ENCODE assay signal across 8 mouse cellular contexts in the genomic region with DNA sequence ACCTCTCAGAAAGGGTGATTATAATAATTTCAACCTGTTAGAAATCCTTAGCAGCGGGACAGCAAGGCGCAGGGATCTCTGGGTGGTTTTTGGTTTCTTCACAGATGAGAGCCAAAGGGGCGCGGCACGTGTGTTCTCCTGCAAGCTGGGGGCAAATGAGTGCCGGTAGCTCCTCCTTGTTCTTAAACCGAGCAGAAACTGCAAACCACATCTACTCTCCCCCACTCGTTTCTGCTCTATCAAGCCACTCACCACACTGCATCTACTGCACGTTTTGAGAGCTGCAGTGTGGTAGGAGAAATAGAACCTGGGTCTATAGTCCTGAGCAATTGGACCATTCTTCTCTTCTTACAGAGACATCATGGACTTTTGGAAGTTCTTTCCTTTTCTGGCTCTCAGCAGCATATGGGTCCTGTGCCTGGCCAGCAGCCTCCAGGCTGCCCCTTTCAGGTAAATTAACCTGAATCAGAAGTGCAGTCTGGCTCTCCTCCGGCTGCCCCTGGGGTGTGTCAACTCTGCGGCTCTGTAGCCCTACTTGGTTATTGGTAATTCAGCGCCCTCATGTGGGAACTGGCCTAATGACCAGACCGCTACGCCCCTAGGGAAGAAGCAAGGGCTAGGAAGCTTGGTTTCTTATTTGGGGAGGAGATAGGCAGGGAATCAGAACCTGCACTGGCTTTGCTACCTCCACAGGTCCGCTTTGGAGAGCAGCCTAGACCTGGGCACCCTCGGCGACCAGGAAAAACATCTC. TPM values are rescaled to one million over a fixed set of nuclear protein-coding genes. Genes with fewer than 3 reads are reported as not detected.
DNase-seq lines count a peak whose midpoint lies in the region; ATAC-seq and TF ChIP-seq lines count a peak whose summit lies in the region.

No protein-coding gene starts in this region.

- peak overlapping the region; percentile 12 for H3K4me3 ChIP-seq in lung, embryonic 16.5 days (ENCODE audit: low read length)

- H3K4me1 ChIP-seq in lung, embryonic 16.5 days (replicated peaks; ENCODE audit: control insufficient read depth, insufficient read depth, low read length), result no peaks in the 10 kb centered on the region; the same call in 1 of the 2 replicates

- no peaks in the 10 kb centered on the region for H3K36me3 ChIP-seq in lung, embryonic 16.5 days (ENCODE audit: control insufficient read depth, insufficient read depth, low read length)

- H3K27me3 ChIP-seq in lung, embryonic 16.5 days (ENCODE audit: control insufficient read depth, insufficient read depth, low read depth, low read length), result peaks cover 31% of the 10 kb centered on the region

- 5% methylated on average over 17 of the region's 17 CpGs for WGBS in lung, embryonic 16.5 days

- peak; percentile 50; the same call in 1 of the 2 replicates for TF ChIP-seq CTCF in brain, embryonic 14.5 days (IDR thresholded peaks at IDR 0.05; ENCODE audit: borderline replicate concordance, extremely low read depth, insufficient read depth, insufficient read length)

- H3K4me2 ChIP-seq in lung, embryonic 16.5 days (ENCODE audit: low read depth, low read length), result peak overlapping the region; percentile 35

- peak; percentile 47; the same call in 1 of the 2 replicates for ATAC-seq in lung, embryonic 16.5 days (ENCODE audit: low read depth)

- no peak overlapping the region for H3K27ac ChIP-seq in lung, embryonic 16.5 days (ENCODE audit: low read length)

- H3K9ac ChIP-seq in lung, embryonic 16.5 days (ENCODE audit: low read length), result no peak overlapping the region

- no peaks in the 10 kb centered on the region for H3K9me3 ChIP-seq in lung, embryonic 16.5 days (ENCODE audit: control insufficient read depth, low read length)

- TF ChIP-seq POLR2A in brain, embryonic 14.5 days (IDR thresholded peaks at IDR 0.05; ENCODE audit: borderline replicate concordance, extremely low read depth, insufficient read depth, insufficient read length, poor library complexity, severe bottlenecking), result no peak

- peak; percentile 15 to 17 for DNase-seq in lung, adult 18-20 months
- DNase-seq in lung, postnatal 25 days (ENCODE audit: low spot score), result no peak
- peak; percentile 55 for DNase-seq in brain, embryonic 14.5 days (ENCODE audit: low read depth)
- peak; percentile 26 for DNase-seq in forelimb bud, embryonic 11.5 days (ENCODE audit: low read depth, low spot score)
- peak; percentile 19 for DNase-seq in kidney, adult 18-20 months
- DNase-seq in right cerebral cortex, postnatal 14 days, result peak; percentile 14
- no peak for DNase-seq in gastrocnemius, adult 18-20 months (ENCODE audit: low spot score)

RNA-seq across cellular contexts. Expression of gene Calcb, which starts 1.1 kb away (rescaled TPM):
- 0.33 and 0.77 TPM in 2 replicates for polyA plus RNA-seq in brain, embryonic 14.5 days (2012; rRNA removed)
- 0.30 and 0.36 TPM in 2 replicates for polyA plus RNA-seq in lung, embryonic 16.5 days (2015; fragmentation: Nextera tagmentation; extraction: Ambion mirVana)
- not detected for total RNA-seq in gastrocnemius, adult 18-20 months (2021)

RNA-seq across cellular contexts. Expression of gene Insc, which starts 23.9 kb away (rescaled TPM):
- polyA plus RNA-seq in brain, embryonic 14.5 days (2012; rRNA removed), result 1.2 and 2.3 TPM in 2 replicates
- 2.8 and 4.5 TPM in 2 replicates for polyA plus RNA-seq in lung, embryonic 16.5 days (2015; fragmentation: Nextera tagmentation; extraction: Ambion mirVana)
- 1 to 10 TPM in 1 of 2 experiments, under 1 TPM in 1; 0.64 to 1.5 TPM for total RNA-seq in gastrocnemius, adult 18-20 months (2021)

Comparison
In these comparisons a context has a peak if more than half of its experiments do, and no peak if none do; other contexts are left out.
1. DNase-seq: peak in lung, adult 18-20 months (2 of 2), brain, embryonic 14.5 days (single experiment), forelimb bud, embryonic 11.5 days (single experiment), kidney, adult 18-20 months (single experiment) and right cerebral cortex, postnatal 14 days (single experiment); none in lung, postnatal 25 days (single experiment) and gastrocnemius, adult 18-20 months (single experiment).